28 mouse cellular contexts compared by ENCODE assay signal in genomic region chr14:41100712-41101111, GRCm38 (mm10). TPM values are rescaled to one million over a fixed set of nuclear protein-coding genes. Genes with fewer than 3 reads are reported as not detected.
"Had no signal": no experiment of that assay in that cellular context is flagged by ENCODE, and none has a peak within 500 bp of the region (broad histone marks: within the 10 kb centered on the region; RNA-seq: fewer than 3 reads in every experiment).

No protein-coding gene starts in this region.

- DNase-seq: kidney, adult 18-20 months; kidney, adult 9 months; kidney, postnatal 14 days; kidney, postnatal 4 days; lung, embryonic 14.5 days; lung, postnatal 10 days; midbrain, embryonic 14.5 days; thymus, postnatal 25 days had no signal

- H3K36me3 ChIP-seq: limb, embryonic 10.5 days; limb, embryonic 13.5 days; liver, embryonic 12.5 days; liver, embryonic 15.5 days had no signal

- H3K4me2 ChIP-seq: limb, embryonic 13.5 days; liver, embryonic 12.5 days; liver, embryonic 15.5 days; lung, embryonic 14.5 days; midbrain, embryonic 11.5 days had no signal

- H3K4me1 ChIP-seq: limb, embryonic 10.5 days; limb, embryonic 13.5 days; liver, embryonic 12.5 days; liver, embryonic 15.5 days had no signal

- H3K27me3 ChIP-seq: limb, embryonic 13.5 days; liver, embryonic 12.5 days; liver, embryonic 15.5 days had no signal

- H3K9ac ChIP-seq: limb, embryonic 13.5 days; liver, embryonic 12.5 days; liver, embryonic 15.5 days; lung, embryonic 14.5 days had no signal

- H3K4me3 ChIP-seq: limb, embryonic 10.5 days; limb, embryonic 13.5 days; liver, embryonic 12.5 days; liver, embryonic 15.5 days had no signal

- ATAC-seq: inflammation-experienced regulatory T-cells, adult 6 months; intestine, embryonic 16.5 days; liver, embryonic 12.5 days had no signal

- H3K27ac ChIP-seq: limb, embryonic 10.5 days; limb, embryonic 13.5 days; liver, embryonic 12.5 days; liver, embryonic 15.5 days had no signal

- H3K9me3 ChIP-seq: limb, embryonic 10.5 days; limb, embryonic 13.5 days; liver, embryonic 12.5 days; liver, embryonic 15.5 days had no signal

RNA-seq across cellular contexts. Expression of gene Mat1a, which starts 4.1 kb away (rescaled TPM):
- total RNA-seq: layer of hippocampus, adult 18-20 months; layer of hippocampus, postnatal 14 days; left cerebral cortex, adult 8-10 months; left cerebral cortex, postnatal 14 days; megakaryocyte progenitor cell, adult 5-6 weeks; megakaryocyte-erythroid progenitor cell, adult 5-6 weeks; midbrain, postnatal 0 days had no signal
- polyA plus RNA-seq: inflammation-experienced regulatory T-cells, adult 6 months; limb, embryonic 10.5 days; limb, embryonic 13.5 days; midbrain, embryonic 11.5 days; midbrain, embryonic 14.5 days; midbrain, postnatal 0 days; neural tube, embryonic 11.5 days; neural tube, embryonic 14.5 days; small intestine, adult 2 months had no signal

RNA-seq across cellular contexts. Expression of gene Dydc1, which starts 28.0 kb away (rescaled TPM):
- total RNA-seq: layer of hippocampus, adult 18-20 months; layer of hippocampus, postnatal 14 days; left cerebral cortex, adult 8-10 months; left cerebral cortex, postnatal 14 days; megakaryocyte progenitor cell, adult 5-6 weeks; megakaryocyte-erythroid progenitor cell, adult 5-6 weeks had no signal
- polyA plus RNA-seq: inflammation-experienced regulatory T-cells, adult 6 months; intestine, embryonic 16.5 days; kidney, embryonic 16.5 days; limb, embryonic 10.5 days; limb, embryonic 13.5 days; liver, embryonic 12.5 days; liver, embryonic 15.5 days; lung, embryonic 14.5 days; midbrain, embryonic 11.5 days; midbrain, embryonic 14.5 days; neural tube, embryonic 11.5 days; neural tube, embryonic 14.5 days; small intestine, adult 2 months; spleen, adult 2 months; thymus, postnatal 0 days had no signal

RNA-seq across cellular contexts. Expression of gene Sftpa1, which starts 30.9 kb away (rescaled TPM):
- total RNA-seq: layer of hippocampus, adult 18-20 months; layer of hippocampus, postnatal 14 days; left cerebral cortex, adult 8-10 months; left cerebral cortex, postnatal 14 days; megakaryocyte progenitor cell, adult 5-6 weeks; megakaryocyte-erythroid progenitor cell, adult 5-6 weeks; midbrain, postnatal 0 days had no signal
- polyA plus RNA-seq: inflammation-experienced regulatory T-cells, adult 6 months; intestine, embryonic 16.5 days; limb, embryonic 10.5 days; limb, embryonic 13.5 days; liver, embryonic 12.5 days; midbrain, embryonic 11.5 days; midbrain, embryonic 14.5 days; midbrain, postnatal 0 days; neural tube, embryonic 11.5 days; neural tube, embryonic 14.5 days; small intestine, adult 2 months; spleen, adult 2 months had no signal

RNA-seq across cellular contexts. Expression of gene Dydc2, which starts 31.7 kb away (rescaled TPM):
- total RNA-seq: left cerebral cortex, postnatal 14 days; megakaryocyte progenitor cell, adult 5-6 weeks; megakaryocyte-erythroid progenitor cell, adult 5-6 weeks; midbrain, postnatal 0 days had no signal
- polyA plus RNA-seq: inflammation-experienced regulatory T-cells, adult 6 months; intestine, embryonic 16.5 days; kidney, embryonic 16.5 days; limb, embryonic 10.5 days; limb, embryonic 13.5 days; liver, embryonic 12.5 days; liver, embryonic 15.5 days; lung, embryonic 14.5 days; midbrain, embryonic 11.5 days; small intestine, adult 2 months; spleen, adult 2 months had no signal

RNA-seq across cellular contexts. Expression of gene Mbl1, which starts 50.5 kb away (rescaled TPM):
- total RNA-seq: layer of hippocampus, adult 18-20 months; layer of hippocampus, postnatal 14 days; left cerebral cortex, adult 8-10 months; left cerebral cortex, postnatal 14 days; megakaryocyte progenitor cell, adult 5-6 weeks; megakaryocyte-erythroid progenitor cell, adult 5-6 weeks; midbrain, postnatal 0 days had no signal
- polyA plus RNA-seq: inflammation-experienced regulatory T-cells, adult 6 months; limb, embryonic 10.5 days; limb, embryonic 13.5 days; lung, embryonic 14.5 days; midbrain, embryonic 11.5 days; midbrain, embryonic 14.5 days; midbrain, postnatal 0 days; neural tube, embryonic 11.5 days; neural tube, embryonic 14.5 days; small intestine, adult 2 months; spleen, adult 2 months; thymus, postnatal 0 days had no signal
